Mouse (Mus musculus): ENCODE data around the gene Gm5089.
A peak's percentile ranks its signal among the peaks of the same experiment; 100 is the strongest.

Gm5089 gene

DNA sequence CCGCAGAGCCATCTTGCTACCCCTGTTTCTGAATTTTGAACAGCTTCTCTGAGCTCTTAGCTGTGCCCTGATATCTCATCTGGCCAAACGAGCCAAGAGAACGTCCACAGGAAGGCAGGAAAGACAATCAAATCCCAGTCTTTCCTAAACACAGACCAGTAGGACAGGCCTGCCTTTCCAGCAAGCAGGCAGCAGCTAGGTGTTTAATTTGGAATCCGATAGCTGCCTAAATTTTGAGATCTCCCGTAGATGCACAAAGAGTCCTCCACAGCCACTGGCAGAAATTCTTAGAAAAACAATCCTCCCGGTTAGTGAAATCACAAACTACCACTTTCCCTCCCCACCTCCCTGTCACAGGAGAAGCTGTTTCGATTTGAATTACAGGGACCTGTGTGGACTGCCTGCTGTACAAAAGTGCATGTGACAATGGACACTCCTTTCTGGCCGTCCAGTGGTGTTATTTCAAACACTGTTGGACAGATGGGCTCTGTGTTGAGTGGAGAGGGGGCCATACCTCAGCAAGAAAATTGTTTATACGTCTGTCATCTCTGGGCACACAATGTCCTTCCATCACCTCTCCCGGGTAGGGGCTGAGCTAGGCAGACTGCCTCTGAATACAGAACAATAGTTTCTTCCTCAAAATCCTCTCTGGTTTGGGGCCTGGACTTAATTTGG lies 24.2 kb downstream of the Gm5089 start:
- no peak for DNase-seq

DNA sequence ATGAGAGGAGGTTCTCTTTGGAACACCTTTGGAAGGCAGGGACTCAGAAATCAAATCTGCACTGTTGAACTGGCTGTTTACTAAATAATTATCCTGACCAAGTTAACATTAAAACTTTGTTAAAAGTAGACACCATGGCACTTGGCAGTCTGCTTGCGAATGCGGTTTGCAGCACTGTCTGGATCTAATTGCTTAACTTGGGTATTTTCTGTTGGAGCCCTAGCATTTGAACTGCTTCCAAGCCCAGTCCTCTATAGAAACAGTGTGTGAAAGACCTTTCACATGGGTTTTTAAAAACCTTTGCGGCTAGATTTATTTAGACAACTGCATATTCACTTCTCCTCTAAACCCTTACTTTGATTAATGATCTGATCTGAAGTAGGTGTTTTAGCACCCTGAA lies 26.5 kb downstream of the Gm5089 start:
- no peak for DNase-seq

DNA sequence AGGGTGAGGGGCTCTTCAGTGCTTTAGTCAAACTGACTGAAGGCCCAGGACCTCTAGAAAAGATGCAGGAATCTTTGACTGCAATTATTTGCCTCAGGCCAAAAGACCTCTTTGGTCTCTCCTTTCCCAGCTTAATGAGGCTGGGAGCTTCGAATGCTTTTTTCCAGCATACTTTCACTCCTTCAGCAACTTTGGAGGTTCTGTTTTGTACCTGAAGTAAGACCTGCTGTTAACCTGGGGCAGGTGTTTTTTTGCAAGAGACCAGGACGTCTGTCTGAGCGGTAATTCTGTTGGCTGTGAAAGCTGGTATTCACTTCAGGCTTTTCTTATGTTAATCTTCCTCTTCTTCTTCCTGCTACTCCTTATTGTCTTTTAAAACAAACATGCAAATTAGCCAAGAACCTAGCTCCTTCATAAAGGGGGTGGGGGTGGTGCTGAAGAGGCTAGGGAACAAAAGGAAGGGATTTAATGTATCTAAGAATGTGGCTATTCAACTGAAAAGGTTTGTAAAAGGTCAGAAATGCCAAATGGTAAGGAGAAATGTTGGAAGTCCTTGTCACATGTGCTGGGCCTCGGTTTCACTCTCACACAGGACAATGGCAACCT lies 34.6 kb downstream of the Gm5089 start:
- DNase-seq, result no peak

GRCm38 (mm10) chr14:122414786-122415185 lies 36.1 kb downstream of the Gm5089 start:
- DNase-seq, result no peak

DNA sequence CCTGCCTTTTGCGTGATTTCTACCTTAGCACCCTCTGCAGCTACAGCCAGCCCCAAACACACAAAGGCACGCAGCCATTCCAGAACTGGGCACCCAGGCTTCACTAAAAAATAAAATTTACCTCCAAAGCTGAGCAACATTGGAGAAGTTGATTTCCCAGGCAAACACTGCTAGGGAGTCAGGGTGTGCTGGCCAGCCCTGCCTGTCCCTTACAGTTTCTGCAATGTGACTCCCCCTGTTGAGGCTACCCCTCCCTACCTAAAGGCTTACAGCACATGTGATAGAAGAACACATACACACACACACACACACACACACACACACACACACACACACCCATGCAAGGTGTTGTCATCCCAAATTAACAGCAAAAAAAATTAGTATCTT lies 37.4 kb downstream of the Gm5089 start:
- DNase-seq, result no peak

DNA sequence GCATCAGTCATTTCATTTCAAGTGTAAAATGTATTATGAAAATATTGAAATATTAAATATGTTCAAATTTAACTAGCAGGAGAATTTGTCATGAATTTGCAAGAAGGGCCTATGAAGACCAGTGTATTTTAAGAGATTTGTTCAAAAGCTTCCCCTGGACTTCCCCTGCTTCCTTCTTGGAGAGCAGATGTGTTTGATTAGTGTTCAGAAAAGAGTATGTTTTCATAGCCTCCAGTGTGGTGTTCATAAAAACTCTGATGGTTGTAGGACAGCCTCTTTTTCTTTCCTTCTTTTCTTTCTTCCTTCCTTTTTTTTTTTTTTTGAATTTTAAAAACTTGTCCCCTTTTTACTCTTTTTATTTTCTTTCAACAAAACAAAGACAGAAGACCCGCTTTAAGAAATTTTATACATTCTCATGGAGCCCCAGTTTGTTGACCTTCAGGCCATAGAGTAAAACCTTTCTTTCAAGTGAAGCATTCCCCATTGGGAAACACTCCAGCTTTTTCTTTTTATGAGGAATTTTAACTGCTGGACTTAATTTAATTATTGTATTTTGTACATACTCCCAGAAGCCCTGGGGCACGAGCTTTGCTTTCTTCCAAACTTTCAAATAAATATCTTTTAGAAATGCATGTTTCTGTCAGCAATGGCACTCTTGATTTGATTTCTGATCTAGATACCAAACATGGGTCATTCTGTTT lies 37.9 kb downstream of the Gm5089 start:
- DNase-seq, result no peak

GRCm38 (mm10) chr14:122406541-122407219 lies 44.2 kb downstream of the Gm5089 start:
- peak; percentile 52 to 57 for DNase-seq

DNA sequence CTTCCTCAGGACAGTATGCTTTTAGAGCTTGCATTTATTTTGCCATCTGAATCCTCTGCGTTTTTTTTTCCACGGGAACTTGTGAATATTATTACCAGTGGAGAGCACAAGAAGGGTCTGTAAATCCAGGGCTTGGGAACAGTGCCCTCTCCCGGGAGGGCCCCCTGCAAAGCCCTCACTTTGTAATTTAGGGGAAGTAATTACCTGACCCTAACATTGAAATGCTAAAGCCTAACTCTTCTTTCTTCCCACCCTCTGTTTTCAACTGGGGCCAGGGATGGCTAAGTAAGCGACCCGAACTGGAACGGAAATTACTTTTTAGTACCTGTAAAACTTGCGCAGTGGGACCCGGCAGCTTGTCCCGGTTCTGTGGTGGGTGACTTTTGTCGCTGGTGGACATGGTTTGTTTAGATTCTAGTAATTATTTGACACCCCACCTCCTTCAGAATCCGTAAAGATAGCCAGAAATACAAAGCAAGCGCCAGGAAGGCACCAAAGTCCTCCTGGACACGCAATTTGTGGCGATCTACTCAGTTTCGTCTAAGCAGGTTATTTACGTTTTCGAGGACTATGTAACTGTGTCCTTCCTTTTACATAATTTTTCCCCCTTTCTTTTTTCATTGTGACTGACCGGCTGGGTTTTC lies 44.9 kb downstream of the Gm5089 start:
- DNase-seq, result no peak

DNA sequence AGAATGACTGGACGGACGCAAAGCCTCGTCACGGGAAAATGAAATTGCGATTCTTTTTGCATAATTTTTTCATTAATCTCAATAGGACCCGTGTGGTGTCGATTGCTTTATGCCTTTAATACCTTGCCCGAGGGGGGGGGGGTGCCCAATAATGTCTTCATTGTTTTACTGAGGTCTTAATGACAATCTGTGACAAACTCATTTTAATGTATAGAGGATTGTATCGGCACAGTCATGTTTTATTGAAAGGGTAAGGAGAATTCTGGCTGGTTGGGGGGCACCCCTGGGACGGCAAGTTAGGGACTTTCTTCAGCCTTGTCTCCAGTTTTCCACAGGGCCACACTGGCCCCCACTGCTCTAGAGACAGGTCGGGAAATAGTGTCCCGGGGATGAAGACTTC lies 45.7 kb downstream of the Gm5089 start:
- DNase-seq, result no peak

- no peak for DNase-seq
Observed at GRCm38 (mm10) chr14:122404596-122405154, 46.2 kb downstream of the Gm5089 start.

DNA sequence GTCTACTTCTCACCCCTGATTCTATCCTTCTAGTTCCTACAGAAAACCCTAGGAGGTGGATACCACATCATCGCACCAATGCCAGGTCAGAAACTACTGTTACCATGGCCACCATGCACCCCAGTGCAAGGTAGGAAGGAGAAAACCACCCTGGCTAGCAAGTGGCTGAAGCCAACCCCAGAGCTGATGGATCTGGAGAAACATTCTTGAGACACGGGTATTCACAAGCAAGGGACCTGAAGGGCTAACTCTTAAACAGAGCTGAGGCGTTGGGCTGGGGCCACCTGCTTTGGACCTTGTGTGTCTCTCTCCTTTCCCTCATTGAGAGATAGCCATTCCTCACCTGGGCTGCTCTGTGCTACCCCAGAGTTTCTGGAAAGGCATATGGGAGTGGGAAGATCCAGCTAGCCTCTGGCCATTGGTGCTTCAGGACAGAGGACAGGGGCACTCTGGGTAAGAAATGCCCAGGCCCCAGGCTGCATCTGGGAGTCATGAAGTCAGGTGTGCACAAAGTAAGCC lies 47.4 kb downstream of the Gm5089 start:
- no peak for DNase-seq

GRCm38 (mm10) chr14:122402716-122403258 lies 48.1 kb downstream of the Gm5089 start:
- DNase-seq, result no peak

DNA sequence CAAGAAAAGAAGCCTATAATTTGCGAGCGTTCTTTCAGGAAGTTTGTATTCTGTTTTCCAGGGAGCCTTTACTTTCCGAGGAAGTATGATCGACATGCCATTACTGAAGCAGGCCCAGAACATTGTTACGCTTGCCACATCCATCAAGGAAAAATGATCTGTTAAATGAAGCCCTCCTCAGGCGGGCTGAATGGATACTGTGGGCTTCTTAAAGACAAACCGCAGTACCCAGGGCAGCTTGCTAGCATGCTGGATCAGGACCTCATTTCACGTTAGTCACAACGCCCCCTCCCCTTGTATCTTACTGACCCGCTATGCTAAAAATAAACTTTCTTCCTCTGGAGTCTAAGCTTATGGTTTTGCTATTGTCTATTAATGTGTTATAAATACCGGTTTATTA lies 49.0 kb downstream of the Gm5089 start:
- no peak for DNase-seq

DNA sequence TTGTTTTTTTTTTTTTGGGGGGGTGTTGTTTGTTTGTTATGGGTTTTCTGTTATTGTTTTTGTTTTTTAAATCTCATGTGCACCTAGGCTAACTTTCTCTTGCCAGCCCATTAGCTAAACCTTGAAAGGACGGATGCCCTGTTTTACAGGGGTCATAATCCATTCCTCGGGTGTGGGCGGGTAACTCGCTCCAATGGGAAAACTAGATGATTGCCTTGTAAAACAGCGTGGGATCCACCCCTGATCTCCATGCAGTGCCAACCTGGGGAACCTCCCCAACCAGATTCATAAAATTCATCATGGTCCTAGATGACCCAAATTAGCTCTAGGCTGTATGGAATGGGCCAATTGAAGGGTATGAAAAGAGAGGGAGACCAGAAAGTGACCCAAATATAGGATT lies 51.0 kb downstream of the Gm5089 start:
- no peak for DNase-seq

- no peak for DNase-seq
Observed at GRCm38 (mm10) chr14:122398676-122399075, 52.2 kb downstream of the Gm5089 start.

DNA sequence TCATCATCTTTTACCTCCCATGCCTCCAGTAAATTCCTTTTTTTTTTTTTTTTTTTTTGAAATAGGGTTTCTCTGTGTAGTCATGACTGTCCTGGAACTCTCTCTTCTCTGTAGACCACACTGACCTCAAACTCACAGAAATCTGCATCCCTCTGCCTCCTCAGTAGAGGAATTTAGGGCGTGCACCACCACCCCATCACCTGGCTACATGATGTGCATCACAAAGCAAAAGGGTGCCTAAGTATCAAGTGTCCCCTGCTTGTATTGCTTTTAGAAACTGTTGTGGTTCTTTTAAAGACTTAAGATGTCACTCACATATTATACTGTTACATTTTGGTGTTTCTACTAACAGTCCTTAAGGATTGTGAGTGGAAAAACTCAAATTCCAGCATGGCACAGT lies 57.8 kb downstream of the Gm5089 start:
- DNase-seq, result no peak

- peak; percentile 72 to 74 for DNase-seq
Observed at GRCm38 (mm10) chr14:122390935-122391334, 60.0 kb downstream of the Gm5089 start.

DNA sequence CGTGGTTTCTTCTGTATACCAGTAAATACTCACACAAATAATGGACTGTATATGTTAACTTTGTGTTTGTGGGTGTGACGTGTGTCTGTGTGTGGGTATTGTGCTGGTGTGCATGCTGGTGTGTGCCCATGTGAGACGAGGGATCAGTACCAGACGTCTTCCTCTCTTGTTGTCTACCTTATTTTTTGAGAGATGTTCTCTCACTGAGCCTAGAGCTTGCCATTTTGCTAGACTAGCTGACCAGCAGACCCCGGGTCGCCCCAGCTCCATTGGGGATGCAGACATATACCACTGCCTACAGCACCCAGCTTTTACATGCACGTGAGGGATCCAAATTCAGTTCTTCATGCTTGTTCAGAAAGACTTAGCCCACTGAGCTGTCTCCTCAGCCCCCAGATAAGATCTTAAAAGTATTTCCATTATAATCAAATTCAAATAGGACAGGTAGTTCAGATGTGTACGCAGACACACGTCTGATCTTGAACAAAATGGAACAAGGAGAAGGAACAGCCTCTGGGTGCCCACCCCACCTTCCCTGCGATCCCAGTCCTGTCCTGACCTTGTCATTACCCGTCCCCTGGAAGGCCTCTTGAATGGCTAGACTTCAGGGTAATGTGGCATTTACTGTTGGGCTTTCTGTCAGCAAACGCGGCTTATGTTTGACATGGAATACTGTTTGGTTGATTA lies 61.1 kb downstream of the Gm5089 start:
- DNase-seq, result peak; percentile 26 to 51

GRCm38 (mm10) chr14:122388431-122389031 lies 62.4 kb downstream of the Gm5089 start:
- peak; percentile 42 to 68 for DNase-seq

DNA sequence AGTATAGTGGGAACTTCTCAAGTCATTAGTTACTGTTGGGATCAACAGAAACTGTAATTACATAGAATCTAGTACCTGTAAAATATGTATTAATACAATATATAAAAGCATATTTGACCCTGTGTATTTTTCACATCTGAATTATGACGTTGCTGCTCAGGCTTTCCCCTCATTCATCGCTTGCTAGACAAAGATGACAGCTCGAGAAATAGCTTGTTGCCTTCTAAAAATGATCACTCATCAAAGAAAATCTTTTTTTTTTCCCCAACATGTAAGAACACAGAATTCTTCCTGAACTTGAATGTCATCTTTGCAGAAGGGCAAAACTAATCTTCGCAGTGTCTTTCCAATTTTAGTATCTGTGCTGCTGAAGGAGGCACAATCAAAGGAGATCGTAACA lies 63.1 kb downstream of the Gm5089 start:
- no peak for DNase-seq
